ENCODE assay signal across 9 mouse cellular contexts in the genomic region with DNA sequence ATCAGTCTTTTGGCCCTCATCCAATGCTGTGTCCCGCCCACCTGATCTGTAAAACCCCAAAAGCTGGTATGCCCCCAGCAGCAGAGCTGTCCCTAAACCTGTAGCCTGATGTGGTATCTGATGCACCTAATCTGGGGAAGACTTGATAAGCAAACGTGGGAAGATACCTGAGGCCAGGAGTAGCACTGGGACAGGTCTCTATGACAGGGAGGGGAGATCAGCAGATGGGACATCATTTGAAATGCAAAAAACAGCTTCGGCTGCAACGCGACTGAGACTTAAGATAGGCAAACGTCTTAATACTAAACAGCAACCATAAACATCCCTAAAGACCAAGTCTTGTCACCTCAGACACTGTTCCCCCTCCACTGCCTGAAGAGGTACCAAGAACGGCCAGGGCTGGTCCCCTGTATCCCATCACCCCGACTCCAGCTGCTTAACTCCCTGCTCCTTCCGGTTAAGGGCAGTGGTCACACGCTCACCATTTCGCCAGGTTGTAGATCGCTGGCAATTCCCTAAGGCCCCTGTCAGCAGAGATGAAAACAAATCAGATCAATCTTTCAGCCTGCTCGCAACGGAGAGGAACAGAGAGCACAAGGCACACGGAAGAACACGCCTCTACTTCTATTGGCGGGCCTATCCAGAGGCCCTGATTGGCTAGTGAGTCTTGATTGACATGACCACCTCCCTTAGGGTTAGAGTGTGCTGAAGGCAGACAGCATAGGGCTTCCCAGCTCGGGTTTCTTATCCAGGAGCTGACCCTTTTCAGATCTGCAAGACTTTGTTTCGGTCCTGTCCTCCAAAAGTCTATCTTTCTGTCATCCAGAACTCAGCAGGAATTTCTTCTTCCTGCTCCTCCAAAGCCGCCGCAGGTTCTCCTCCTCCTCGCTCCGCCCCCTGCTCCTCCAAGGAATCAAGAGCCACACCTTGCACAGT. TPM values are rescaled to one million over a fixed set of nuclear protein-coding genes. Genes with fewer than 3 reads are reported as not detected.
DNase-seq lines count a peak whose midpoint lies in the region; ATAC-seq and TF ChIP-seq lines count a peak whose summit lies in the region.
"Not testable (repeated sequence)": the region's sequence is repeated elsewhere in the genome, so short reads cannot be mapped to it uniquely, and the experiment has no call there.
"Had no signal": no experiment of that assay in that cellular context is flagged by ENCODE, and none has a peak within 500 bp of the region (broad histone marks: within the 10 kb centered on the region; RNA-seq: fewer than 3 reads in every experiment).

A gene (minus strand): TSS at position 610 of the 936 bp plus-strand sequence.

- TF ChIP-seq CTCF in bone marrow, adult 2 months (IDR thresholded peaks at IDR 0.05; ENCODE audit: control insufficient read depth, insufficient read depth, low read length), result not testable (repeated sequence)

- peak within 1 kb of the TSS; percentile 68 for H3K4me3 ChIP-seq in bone marrow, adult 2 months (replicated peaks; ENCODE audit: control insufficient read depth, low read depth, low read length)
- H3K4me3 ChIP-seq in embryonic facial prominence, embryonic 15.5 days (replicated peaks), result peak within 1 kb of the TSS; percentile 57
- H3K4me3 ChIP-seq in heart, embryonic 10.5 days, result peak within 1 kb of the TSS; percentile 63
- peak within 1 kb of the TSS; percentile 53 for H3K4me3 ChIP-seq in limb, embryonic 12.5 days (replicated peaks)
- H3K4me3 ChIP-seq in midbrain, embryonic 13.5 days (replicated peaks), result peak within 1 kb of the TSS; percentile 55

- 3% methylated on average over 23 of the region's 23 CpGs for WGBS in bone marrow, adult 2 months
- 5% methylated on average over 23 of the region's 23 CpGs for WGBS in embryonic facial prominence, embryonic 15.5 days
- 7% methylated on average over 23 of the region's 23 CpGs for WGBS in heart, embryonic 10.5 days
- WGBS in limb, embryonic 12.5 days, result 5% methylated on average over 23 of the region's 23 CpGs
- WGBS in midbrain, embryonic 13.5 days, result 6% methylated on average over 23 of the region's 23 CpGs

- H3K36me3 ChIP-seq in embryonic facial prominence, embryonic 15.5 days, result peaks cover 12% of the 10 kb centered on the region
- peaks cover 12% of the 10 kb centered on the region for H3K36me3 ChIP-seq in heart, embryonic 10.5 days
- H3K36me3 ChIP-seq in limb, embryonic 12.5 days, result peaks cover 18% of the 10 kb centered on the region
- H3K36me3 ChIP-seq in midbrain, embryonic 13.5 days, result peaks cover 14% of the 10 kb centered on the region

- peak; percentile 58 for DNase-seq in 3T3-L1 (ENCODE audit: low read depth, low spot score)
- DNase-seq in heart, embryonic 10.5 days (ENCODE audit: low spot score), result peak; percentile 76
- DNase-seq in kidney, adult 9 months, result peak; percentile 64
- peak; percentile 35 for DNase-seq in spleen, adult 12 weeks (ENCODE audit: low spot score)

- peak; percentile 93 for ATAC-seq in embryonic facial prominence, embryonic 15.5 days (ENCODE audit: insufficient number of reproducible peaks, low FRiP score, low TSS enrichment, low read depth)
- ATAC-seq in limb, embryonic 12.5 days (ENCODE audit: insufficient number of reproducible peaks, insufficient read depth, low FRiP score, low TSS enrichment, low read depth), result peak; percentile 97
- peak; percentile 100 for ATAC-seq in midbrain, embryonic 13.5 days

- peak within 1 kb of the TSS; percentile 44 for H3K9ac ChIP-seq in embryonic facial prominence, embryonic 15.5 days
- H3K9ac ChIP-seq in limb, embryonic 12.5 days (replicated peaks), result peak within 1 kb of the TSS; percentile 58
- H3K9ac ChIP-seq in midbrain, embryonic 13.5 days (replicated peaks), result peak within 1 kb of the TSS; percentile 69

- peaks cover 13% of the 10 kb centered on the region; the same call in 1 of the 2 replicates for H3K9me3 ChIP-seq in embryonic facial prominence, embryonic 15.5 days (replicated peaks)
- H3K9me3 ChIP-seq in heart, embryonic 10.5 days; limb, embryonic 12.5 days: not testable (repeated sequence)
- H3K9me3 ChIP-seq in midbrain, embryonic 13.5 days, result peaks cover 10% of the 10 kb centered on the region

- H3K4me2 ChIP-seq in embryonic facial prominence, embryonic 15.5 days (replicated peaks), result peak within 1 kb of the TSS; percentile 61
- H3K4me2 ChIP-seq in limb, embryonic 12.5 days, result peak within 1 kb of the TSS; percentile 75
- H3K4me2 ChIP-seq in midbrain, embryonic 13.5 days (replicated peaks), result peak within 1 kb of the TSS; percentile 69

- not testable (repeated sequence) for H3K27me3 ChIP-seq in embryonic facial prominence, embryonic 15.5 days; heart, embryonic 10.5 days (ENCODE audit: insufficient read depth, poor library complexity, severe bottlenecking); limb, embryonic 12.5 days; midbrain, embryonic 13.5 days

- TF ChIP-seq POLR2A in bone marrow, adult 2 months (IDR thresholded peaks at IDR 0.05; ENCODE audit: borderline replicate concordance, control insufficient read depth, low read depth, low read length), result not testable (repeated sequence)

- H3K4me1 ChIP-seq in bone marrow, adult 2 months (ENCODE audit: control insufficient read depth, insufficient read depth, low read length); embryonic facial prominence, embryonic 15.5 days; heart, embryonic 10.5 days; limb, embryonic 12.5 days (replicated peaks); midbrain, embryonic 13.5 days (replicated peaks): not testable (repeated sequence)

- not testable (repeated sequence) for H3K27ac ChIP-seq in bone marrow, adult 2 months (ENCODE audit: control insufficient read depth, insufficient read depth, low read depth, low read length, poor library complexity); embryonic facial prominence, embryonic 15.5 days (replicated peaks); limb, embryonic 12.5 days
- H3K27ac ChIP-seq in heart, embryonic 10.5 days, result peak within 1 kb of the TSS; percentile 73
- H3K27ac ChIP-seq in midbrain, embryonic 13.5 days, result peak within 1 kb of the TSS; percentile 30; the same call in 1 of the 2 replicates

RNA-seq across cellular contexts. Expression of the gene that starts here (rescaled TPM):
- polyA plus RNA-seq in bone marrow, adult 2 months (2011; ENCODE audit: insufficient read depth, insufficient read length, low replicate concordance, missing spikeins), result 1.6 and 2.4 TPM in 2 replicates
- 8.0 and 9.0 TPM in 2 replicates for polyA plus RNA-seq in embryonic facial prominence, embryonic 15.5 days (2015; fragmentation: Nextera tagmentation; extraction: Ambion mirVana)
- 6.4 and 8.6 TPM in 2 replicates for polyA plus RNA-seq in heart, embryonic 10.5 days (2016; fragmentation: Nextera tagmentation; extraction: Ambion mirVana)
- polyA plus RNA-seq in limb, embryonic 12.5 days (2016; fragmentation: Nextera tagmentation; extraction: Ambion mirVana), result 15.6 and 16.4 TPM in 2 replicates
- 10.8 and 12.2 TPM in 2 replicates for polyA plus RNA-seq in midbrain, embryonic 13.5 days (2015; fragmentation: Nextera tagmentation; extraction: Ambion mirVana)
- polyA plus RNA-seq: G1E had no signal
